ENCODE assay signal across 14 mouse cellular contexts in the genomic region with DNA sequence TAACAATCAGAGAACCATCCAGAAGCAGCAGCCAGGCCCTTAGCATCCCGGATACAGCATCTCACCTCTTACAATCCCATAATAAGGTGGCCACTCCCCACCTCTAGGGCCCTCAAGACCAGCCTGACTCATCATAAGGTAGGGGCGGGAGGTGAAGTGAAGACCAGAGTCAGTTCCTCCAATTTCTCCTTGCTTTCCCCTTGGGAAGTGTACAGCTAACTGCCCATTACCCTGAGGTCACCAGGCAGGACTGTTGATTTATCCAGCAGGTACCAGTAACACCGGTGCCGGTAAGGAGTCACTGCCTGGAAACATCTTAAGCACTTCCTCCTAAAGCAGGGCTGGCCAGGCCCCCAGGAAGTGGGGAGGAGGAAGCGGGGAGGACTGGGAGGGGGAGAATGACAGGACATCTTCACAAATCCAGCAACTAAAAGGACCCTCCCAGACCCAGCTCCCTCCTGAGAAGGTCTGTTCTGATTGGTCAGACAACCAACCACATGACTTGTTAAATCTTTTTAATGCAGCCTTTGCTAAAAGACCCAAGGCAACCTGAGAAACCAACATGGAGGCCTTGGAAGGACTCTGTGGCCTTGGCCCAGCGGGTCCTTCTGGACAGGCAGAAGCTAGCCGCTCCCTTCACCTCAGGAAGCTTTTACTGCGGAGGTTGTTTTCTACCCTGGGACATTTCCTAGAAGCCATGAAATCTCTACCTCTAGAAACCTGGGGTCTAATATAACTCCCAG. TPM values are rescaled to one million over a fixed set of nuclear protein-coding genes. Genes with fewer than 3 reads are reported as not detected.
DNase-seq lines count a peak whose midpoint lies in the region; ATAC-seq and TF ChIP-seq lines count a peak whose summit lies in the region.
"Had no signal": no experiment of that assay in that cellular context is flagged by ENCODE, and none has a peak within 500 bp of the region (broad histone marks: within the 10 kb centered on the region; RNA-seq: fewer than 3 reads in every experiment).

No protein-coding gene starts in this region.

- peak; percentile 49 for ATAC-seq in stomach, postnatal 0 days (ENCODE audit: low FRiP score, low TSS enrichment)
- ATAC-seq in midbrain, embryonic 16.5 days, result no peak

- H3K27ac ChIP-seq in bone marrow, adult 2 months (ENCODE audit: control insufficient read depth, insufficient read depth, low read depth, low read length, poor library complexity), result peak overlapping the region; percentile 88
- peak overlapping the region; percentile 82 for H3K27ac ChIP-seq in stomach, postnatal 0 days (replicated peaks)
- H3K27ac ChIP-seq in midbrain, embryonic 16.5 days (ENCODE audit: low read length), result no peak overlapping the region
- H3K27ac ChIP-seq: embryonic facial prominence, embryonic 15.5 days; heart, embryonic 15.5 days; hindbrain, embryonic 14.5 days; liver, embryonic 15.5 days; midbrain, embryonic 10.5 days; neural tube, embryonic 13.5 days had no signal

- peaks cover 94% of the 10 kb centered on the region for H3K4me1 ChIP-seq in E14TG2a.4 (replicated peaks; ENCODE audit: low read depth, low read length)
- H3K4me1 ChIP-seq in bone marrow, adult 2 months (ENCODE audit: control insufficient read depth, insufficient read depth, low read length), result peaks cover 13% of the 10 kb centered on the region
- H3K4me1 ChIP-seq in stomach, postnatal 0 days (replicated peaks; ENCODE audit: control insufficient read depth, insufficient read depth), result no peaks in the 10 kb centered on the region
- H3K4me1 ChIP-seq in midbrain, embryonic 16.5 days (ENCODE audit: control insufficient read depth, insufficient read depth, low read length), result no peaks in the 10 kb centered on the region
- H3K4me1 ChIP-seq: embryonic facial prominence, embryonic 15.5 days; liver, embryonic 15.5 days; midbrain, embryonic 10.5 days had no signal

- H3K4me2 ChIP-seq in stomach, postnatal 0 days (replicated peaks; ENCODE audit: low read depth), result no peak overlapping the region
- no peak overlapping the region for H3K4me2 ChIP-seq in midbrain, embryonic 16.5 days (ENCODE audit: low read length)
- H3K4me2 ChIP-seq: embryonic facial prominence, embryonic 15.5 days; heart, embryonic 15.5 days; hindbrain, embryonic 14.5 days; liver, embryonic 15.5 days; neural tube, embryonic 13.5 days had no signal

- DNase-seq in lung, postnatal 36 days, result peak; percentile 27
- DNase-seq in lung, postnatal 25 days (ENCODE audit: low spot score), result no peak
- no peak for DNase-seq in stomach, postnatal 0 days (ENCODE audit: low spot score)
- no peak for DNase-seq in cerebellum, adult 8-10 months
- DNase-seq: cerebellum, postnatal 14 days had no signal

- no peak overlapping the region for H3K9ac ChIP-seq in stomach, postnatal 0 days (ENCODE audit: low read length)
- H3K9ac ChIP-seq in midbrain, embryonic 16.5 days (ENCODE audit: low read depth, low read length), result no peak overlapping the region
- H3K9ac ChIP-seq: embryonic facial prominence, embryonic 15.5 days; heart, embryonic 15.5 days; hindbrain, embryonic 14.5 days; liver, embryonic 15.5 days; neural tube, embryonic 13.5 days had no signal

- TF ChIP-seq CTCF in E14TG2a.4 (conservative IDR thresholded peaks at IDR 0.05; ENCODE audit: low read length), result no peak
- no peak for TF ChIP-seq CTCF in bone marrow, adult 2 months (IDR thresholded peaks at IDR 0.05; ENCODE audit: control insufficient read depth, insufficient read depth, low read length)
- TF ChIP-seq CTCF in stomach, postnatal 0 days (IDR thresholded peaks at IDR 0.05; ENCODE audit: low read depth), result no peak

- H3K9me3 ChIP-seq in E14TG2a.4 (ENCODE audit: low read length), result no peaks in the 10 kb centered on the region
- H3K9me3 ChIP-seq in stomach, postnatal 0 days (ENCODE audit: control insufficient read depth, low read length), result no peaks in the 10 kb centered on the region
- H3K9me3 ChIP-seq in midbrain, embryonic 16.5 days (replicated peaks; ENCODE audit: control insufficient read depth, low read length, poor library complexity, severe bottlenecking), result no peaks in the 10 kb centered on the region
- H3K9me3 ChIP-seq: embryonic facial prominence, embryonic 15.5 days; heart, embryonic 15.5 days; liver, embryonic 15.5 days; midbrain, embryonic 10.5 days; neural tube, embryonic 13.5 days had no signal

- H3K4me3 ChIP-seq in E14TG2a.4 (replicated peaks; ENCODE audit: low read length), result peak overlapping the region; percentile 52
- peak overlapping the region; percentile 14 for H3K4me3 ChIP-seq in bone marrow, adult 2 months (replicated peaks; ENCODE audit: control insufficient read depth, low read depth, low read length)
- H3K4me3 ChIP-seq in stomach, postnatal 0 days (ENCODE audit: low read depth, low read length), result no peak overlapping the region
- H3K4me3 ChIP-seq in midbrain, embryonic 16.5 days (ENCODE audit: low read depth, low read length), result no peak overlapping the region
- H3K4me3 ChIP-seq: embryonic facial prominence, embryonic 15.5 days; heart, embryonic 15.5 days; liver, embryonic 15.5 days; midbrain, embryonic 10.5 days; neural tube, embryonic 13.5 days had no signal

- no peak for TF ChIP-seq POLR2A in bone marrow, adult 2 months (IDR thresholded peaks at IDR 0.05; ENCODE audit: borderline replicate concordance, control insufficient read depth, low read depth, low read length)

- no peaks in the 10 kb centered on the region for H3K27me3 ChIP-seq in E14TG2a.4 (ENCODE audit: insufficient read depth, low read length)
- H3K27me3 ChIP-seq in stomach, postnatal 0 days (ENCODE audit: control insufficient read depth, insufficient read depth, low read length), result no peaks in the 10 kb centered on the region
- no peaks in the 10 kb centered on the region for H3K27me3 ChIP-seq in midbrain, embryonic 16.5 days (ENCODE audit: control insufficient read depth, insufficient read depth, low read depth, low read length)
- H3K27me3 ChIP-seq: embryonic facial prominence, embryonic 15.5 days; heart, embryonic 15.5 days; liver, embryonic 15.5 days; neural tube, embryonic 13.5 days had no signal

- H3K36me3 ChIP-seq in E14TG2a.4 (ENCODE audit: insufficient read depth, low read length), result peaks cover 28% of the 10 kb centered on the region
- H3K36me3 ChIP-seq in stomach, postnatal 0 days (ENCODE audit: control insufficient read depth, insufficient read depth, low read length), result 0 out of 2 replicates have a peak, but pooled peaks cover 2% of the 10 kb centered on the region
- H3K36me3 ChIP-seq in midbrain, embryonic 16.5 days (ENCODE audit: control insufficient read depth, insufficient read depth, low read length), result no peaks in the 10 kb centered on the region
- H3K36me3 ChIP-seq: embryonic facial prominence, embryonic 15.5 days; heart, embryonic 15.5 days; liver, embryonic 15.5 days; midbrain, embryonic 10.5 days had no signal

- WGBS in bone marrow, adult 2 months, result 61% methylated on average over 8 of the region's 8 CpGs
- 84% methylated on average over 8 of the region's 8 CpGs for WGBS in stomach, postnatal 0 days
- WGBS in midbrain, embryonic 16.5 days, result 94% methylated on average over 8 of the region's 8 CpGs

- TF ChIP-seq EP300 in stomach, postnatal 0 days (optimal IDR thresholded peaks at IDR 0.05), result no peak

RNA-seq across cellular contexts. Expression of gene Sorl1, which starts 26.2 kb away (rescaled TPM):
- 10.2 and 32.7 TPM in 2 replicates for polyA plus RNA-seq in bone marrow, adult 2 months (2011; ENCODE audit: insufficient read depth, insufficient read length, low replicate concordance, missing spikeins)
- 7.1 and 8.8 TPM in 2 replicates for polyA plus RNA-seq in stomach, postnatal 0 days (2015; fragmentation: Nextera tagmentation; extraction: Ambion mirVana)
- polyA plus RNA-seq in midbrain, embryonic 16.5 days (2015; fragmentation: Nextera tagmentation; extraction: Ambion mirVana), result 6.8 and 7.2 TPM in 2 replicates

Comparison
In these comparisons a context has a peak if more than half of its experiments do, and no peak if none do; other contexts are left out.
1. H3K4me3 ChIP-seq: peak in E14TG2a.4 (single experiment) and bone marrow, adult 2 months (single experiment); none in stomach, postnatal 0 days (single experiment) and midbrain, embryonic 16.5 days (single experiment).